Mouse (Mus musculus): ENCODE data around the gene Nell2. TPM values are rescaled to one million over a fixed set of nuclear protein-coding genes. Genes with fewer than 3 reads are reported as not detected.

The Nell2 gene
- polyA plus RNA-seq, 1 experiment from 2014 or later: 1.7 TPM

- 69% methylated on average over 4 of the region's 4 CpGs for WGBS
These were observed 109.7 kb downstream of the Nell2 start for GRCm38 (mm10) chr15:95418641-95419040.

GRCm38 (mm10) chr15:95411949-95412741, 116.2 kb downstream of the Nell2 start:
- Histone ChIP-seq H3K9ac (no peak overlapping the region), H3K4me2 (no peak overlapping the region), H3K27me3 (replicated peaks) (no peaks in the 10 kb centered on the region), H3K36me3 (no peaks in the 10 kb centered on the region), H3K4me1 (no peaks in the 10 kb centered on the region), H3K9me3 (no peaks in the 10 kb centered on the region), H3K27ac (replicated peaks) (no peak overlapping the region), H3K4me3 (no peak overlapping the region)
- ATAC-seq (ENCODE audit: extremely low read depth, insufficient number of reproducible peaks, low FRiP score, low TSS enrichment): no peak
- WGBS: 69% methylated on average over 5 of the region's 5 CpGs

More at GRCm38 (mm10) chr15:95418641-95419040, 109.7 kb downstream of the Nell2 start:
- H3K4me2 ChIP-seq: no peak overlapping the region
- H3K9me3 ChIP-seq: no peaks in the 10 kb centered on the region
- H3K27me3 ChIP-seq (replicated peaks): no peaks in the 10 kb centered on the region
- H3K4me1 ChIP-seq: no peaks in the 10 kb centered on the region
- no peak overlapping the region for H3K4me3 ChIP-seq
- ATAC-seq (ENCODE audit: extremely low read depth, insufficient number of reproducible peaks, low FRiP score, low TSS enrichment): no peak
- H3K27ac ChIP-seq (replicated peaks): no peak overlapping the region
- H3K9ac ChIP-seq: no peak overlapping the region
- no peaks in the 10 kb centered on the region for H3K36me3 ChIP-seq

- no peak overlapping the region for H3K9ac ChIP-seq
- no peak for ATAC-seq (ENCODE audit: extremely low read depth, insufficient number of reproducible peaks, low FRiP score, low TSS enrichment)
- 74% methylated on average over 11 of the region's 11 CpGs for WGBS
- H3K4me3 ChIP-seq: no peak overlapping the region
- no peaks in the 10 kb centered on the region for H3K27me3 ChIP-seq (replicated peaks)
- no peak overlapping the region for H3K27ac ChIP-seq (replicated peaks)
- no peaks in the 10 kb centered on the region for H3K36me3 ChIP-seq
- H3K4me1 ChIP-seq: no peaks in the 10 kb centered on the region
- peaks cover 1% of the 10 kb centered on the region; the same call in 1 of the 2 replicates for H3K9me3 ChIP-seq
- H3K4me2 ChIP-seq: no peak overlapping the region
These were observed 118.0 kb downstream of the Nell2 start for GRCm38 (mm10) chr15:95410213-95410843.

- Histone ChIP-seq H3K27ac (replicated peaks) (no peak overlapping the region), H3K4me3 (no peak overlapping the region), H3K36me3 (no peaks in the 10 kb centered on the region), H3K9me3 (no peaks in the 10 kb centered on the region), H3K9ac (no peak overlapping the region), H3K4me1 (no peaks in the 10 kb centered on the region), H3K27me3 (replicated peaks) (no peaks in the 10 kb centered on the region), H3K4me2 (no peak overlapping the region)
- no peak for ATAC-seq (ENCODE audit: extremely low read depth, insufficient number of reproducible peaks, low FRiP score, low TSS enrichment)
- WGBS: 79% methylated on average over 5 of the region's 5 CpGs
These were observed 138.0 kb downstream of the Nell2 start for GRCm38 (mm10) chr15:95390347-95390746.

GRCm38 (mm10) chr15:95388950-95389349, 139.4 kb downstream of the Nell2 start:
- H3K9me3 ChIP-seq: no peaks in the 10 kb centered on the region
- H3K27ac ChIP-seq (replicated peaks): no peak overlapping the region
- H3K4me1 ChIP-seq: no peaks in the 10 kb centered on the region
- H3K4me2 ChIP-seq: no peak overlapping the region
- no peaks in the 10 kb centered on the region for H3K27me3 ChIP-seq (replicated peaks)
- no peaks in the 10 kb centered on the region for H3K36me3 ChIP-seq
- no peak overlapping the region for H3K9ac ChIP-seq
- H3K4me3 ChIP-seq: no peak overlapping the region
- no peak for ATAC-seq (ENCODE audit: extremely low read depth, insufficient number of reproducible peaks, low FRiP score, low TSS enrichment)
- WGBS: 76% methylated on average over 4 of the region's 4 CpGs

GRCm38 (mm10) chr15:95380859-95381258, 147.5 kb downstream of the Nell2 start:
- Histone ChIP-seq H3K27me3 (replicated peaks) (no peaks in the 10 kb centered on the region), H3K4me3 (no peak overlapping the region), H3K9me3 (no peaks in the 10 kb centered on the region), H3K9ac (no peak overlapping the region), H3K36me3 (no peaks in the 10 kb centered on the region), H3K4me1 (no peaks in the 10 kb centered on the region), H3K4me2 (no peak overlapping the region), H3K27ac (replicated peaks) (no peak overlapping the region)
- no peak for ATAC-seq (ENCODE audit: extremely low read depth, insufficient number of reproducible peaks, low FRiP score, low TSS enrichment)
- 53% methylated on average over 2 of the region's 2 CpGs for WGBS

- H3K9me3 ChIP-seq: no peaks in the 10 kb centered on the region
- no peak for ATAC-seq (ENCODE audit: extremely low read depth, insufficient number of reproducible peaks, low FRiP score, low TSS enrichment)
- H3K4me2 ChIP-seq: no peak overlapping the region
- H3K9ac ChIP-seq: no peak overlapping the region
- H3K4me1 ChIP-seq: no peaks in the 10 kb centered on the region
- 69% methylated on average over 16 of the region's 16 CpGs for WGBS
- H3K27ac ChIP-seq (replicated peaks): no peak overlapping the region
- H3K36me3 ChIP-seq: no peaks in the 10 kb centered on the region
- no peak overlapping the region for H3K4me3 ChIP-seq
- H3K27me3 ChIP-seq (replicated peaks): no peaks in the 10 kb centered on the region
These were observed 157.5 kb downstream of the Nell2 start for GRCm38 (mm10) chr15:95370720-95371395.

- 88% methylated on average over 10 of the region's 10 CpGs for WGBS
- no peak overlapping the region for H3K9ac ChIP-seq
- H3K27ac ChIP-seq (replicated peaks): no peak overlapping the region
- no peaks in the 10 kb centered on the region for H3K4me1 ChIP-seq
- H3K27me3 ChIP-seq (replicated peaks): no peaks in the 10 kb centered on the region
- ATAC-seq (ENCODE audit: extremely low read depth, insufficient number of reproducible peaks, low FRiP score, low TSS enrichment): no peak
- no peak overlapping the region for H3K4me2 ChIP-seq
- H3K9me3 ChIP-seq: no peaks in the 10 kb centered on the region
- no peak overlapping the region for H3K4me3 ChIP-seq
- H3K36me3 ChIP-seq: no peaks in the 10 kb centered on the region
These were observed 160.2 kb downstream of the Nell2 start for GRCm38 (mm10) chr15:95368185-95368584.

- Histone ChIP-seq H3K4me2 (no peak overlapping the region), H3K9ac (no peak overlapping the region), H3K9me3 (no peaks in the 10 kb centered on the region), H3K27me3 (replicated peaks) (no peaks in the 10 kb centered on the region), H3K4me3 (no peak overlapping the region), H3K36me3 (no peaks in the 10 kb centered on the region), H3K4me1 (no peaks in the 10 kb centered on the region), H3K27ac (replicated peaks) (no peak overlapping the region)
- ATAC-seq (ENCODE audit: extremely low read depth, insufficient number of reproducible peaks, low FRiP score, low TSS enrichment): no peak
- WGBS: 58% methylated on average over 3 of the region's 3 CpGs
These were observed 161.9 kb downstream of the Nell2 start for GRCm38 (mm10) chr15:95366506-95366905.

GRCm38 (mm10) chr15:95354806-95355205, 173.6 kb downstream of the Nell2 start:
- no peak for ATAC-seq (ENCODE audit: extremely low read depth, insufficient number of reproducible peaks, low FRiP score, low TSS enrichment)
- no peaks in the 10 kb centered on the region for H3K4me1 ChIP-seq
- H3K9ac ChIP-seq: no peak overlapping the region
- no peak overlapping the region for H3K4me2 ChIP-seq
- H3K27ac ChIP-seq (replicated peaks): no peak overlapping the region
- H3K9me3 ChIP-seq: peaks cover 6% of the 10 kb centered on the region; the same call in 1 of the 2 replicates
- H3K27me3 ChIP-seq (replicated peaks): no peaks in the 10 kb centered on the region
- 70% methylated on average over 1 of the region's 1 CpGs for WGBS
- no peak overlapping the region for H3K4me3 ChIP-seq
- H3K36me3 ChIP-seq: no peaks in the 10 kb centered on the region

Data from heart, embryonic 13.5 days (tissue).